Mouse (Mus musculus) right cerebral cortex, postnatal 36 days (tissue): ENCODE measurements at regions not wholly inside any gene's neighbourhood (a gene's known extent, or its start where the extent isn't known, plus 50 kb on each side); places are given as distances from the start of the nearest gene placed in this dataset.

Source experiments
- DNase-seq, 2 experiments: peaks; one replicate each; pipeline ENCODE4 v3.0.0; 2022; ENCODE audit warnings: low spot score in 2 of 2, mixed read lengths in 1 of 2

DNA sequence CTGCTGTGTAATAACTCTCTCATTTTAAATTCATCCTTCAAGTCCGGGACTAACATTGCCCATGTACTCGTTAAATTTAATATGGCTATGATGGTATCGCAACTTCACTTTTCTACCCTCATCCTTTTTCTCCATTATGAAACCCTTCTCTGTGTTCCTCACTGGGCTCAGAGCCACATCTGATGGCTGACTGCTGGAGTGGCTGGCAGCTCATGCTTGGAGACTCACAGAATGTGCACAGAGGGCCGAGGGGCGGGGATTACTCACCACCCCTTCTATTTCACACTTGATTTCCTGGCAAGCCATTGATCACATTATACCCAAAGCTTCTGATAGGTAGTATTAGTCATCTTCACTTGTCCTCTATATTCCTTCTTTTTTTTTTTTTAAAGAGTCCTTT, 81.1 kb upstream of the Vwde start:
- DNase-seq = no peak

DNA sequence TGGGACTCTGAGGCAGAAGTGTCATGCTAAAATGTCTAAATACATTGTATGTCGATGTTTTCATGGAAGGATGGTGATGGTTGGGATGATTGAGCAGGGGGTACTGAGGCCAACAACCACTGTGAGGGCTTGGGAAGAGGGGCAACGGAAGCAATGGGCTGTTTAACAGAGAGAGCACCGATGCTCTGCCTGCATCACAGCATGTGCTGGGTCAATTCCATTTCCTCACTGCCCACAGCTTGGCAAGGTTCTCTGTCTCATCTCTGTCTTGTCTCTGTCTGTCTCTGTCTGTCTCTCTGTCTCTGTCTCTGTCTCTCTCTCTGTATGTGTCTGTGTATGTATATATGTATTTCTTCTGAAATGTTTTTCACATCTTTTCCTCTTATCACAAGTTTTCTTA, 73.4 kb upstream of the Vwde start:
- DNase-seq = no peak

DNA sequence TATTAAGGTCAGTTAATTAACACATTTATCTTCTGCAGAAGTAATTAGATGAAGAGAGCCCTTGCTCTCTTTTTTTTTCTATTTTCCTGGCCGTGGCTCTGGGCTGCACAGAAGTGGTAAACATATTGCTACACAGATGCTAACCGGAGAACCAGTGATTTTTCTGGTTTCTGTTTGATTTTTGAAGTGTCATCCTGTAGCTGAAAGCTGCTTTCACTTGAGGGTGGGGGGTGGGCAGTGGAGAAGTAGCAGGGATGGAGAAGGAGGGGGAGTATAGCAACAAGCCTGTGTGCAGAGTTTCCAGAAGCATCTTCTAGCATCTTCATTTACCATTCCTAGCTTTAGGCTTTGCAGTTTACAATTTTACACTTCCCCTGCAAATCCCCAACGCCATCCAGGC, 72.3 kb upstream of the Vwde start:
- DNase-seq = peak in 1 of 2 experiments; percentile 36

DNA sequence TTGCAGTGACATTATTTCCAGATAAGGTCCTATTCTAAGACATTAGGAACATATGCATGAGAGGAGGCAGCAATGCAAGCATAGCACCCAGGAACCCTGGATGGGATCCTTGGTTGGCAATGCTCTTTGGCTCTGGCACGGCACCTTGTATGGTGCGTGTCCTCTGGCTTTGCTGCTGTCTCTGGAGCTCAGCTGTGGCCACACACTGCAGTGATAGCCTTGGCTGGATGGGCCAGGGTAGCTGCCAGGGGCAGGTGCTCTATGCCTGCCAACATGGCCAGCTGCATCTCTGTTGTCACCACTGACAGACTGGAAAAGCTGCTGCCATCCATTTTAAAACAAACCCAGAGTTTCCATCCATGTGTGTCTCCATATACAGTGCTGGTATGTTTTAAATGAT, 71.3 kb upstream of the Vwde start:
- no peak for DNase-seq

DNA sequence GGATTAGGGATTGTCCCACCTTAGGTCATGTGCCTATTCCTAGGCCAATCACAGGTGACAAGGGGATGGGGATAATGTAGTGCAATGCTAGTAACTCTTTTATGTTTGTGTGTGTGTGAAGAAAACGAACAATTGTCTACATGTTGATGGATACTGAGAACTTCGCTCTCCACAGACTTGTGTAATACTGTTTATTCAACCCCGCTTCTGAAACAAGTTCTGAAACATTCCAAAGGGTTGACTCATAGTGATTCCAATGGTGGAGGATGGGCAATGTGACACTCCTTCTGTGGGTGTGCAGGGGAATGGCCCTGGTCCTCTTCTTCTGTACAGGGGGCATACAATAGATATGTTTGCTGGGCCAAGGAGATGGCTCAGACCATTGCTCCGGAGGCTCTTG, 69.6 kb upstream of the Vwde start:
- DNase-seq = no peak

DNA sequence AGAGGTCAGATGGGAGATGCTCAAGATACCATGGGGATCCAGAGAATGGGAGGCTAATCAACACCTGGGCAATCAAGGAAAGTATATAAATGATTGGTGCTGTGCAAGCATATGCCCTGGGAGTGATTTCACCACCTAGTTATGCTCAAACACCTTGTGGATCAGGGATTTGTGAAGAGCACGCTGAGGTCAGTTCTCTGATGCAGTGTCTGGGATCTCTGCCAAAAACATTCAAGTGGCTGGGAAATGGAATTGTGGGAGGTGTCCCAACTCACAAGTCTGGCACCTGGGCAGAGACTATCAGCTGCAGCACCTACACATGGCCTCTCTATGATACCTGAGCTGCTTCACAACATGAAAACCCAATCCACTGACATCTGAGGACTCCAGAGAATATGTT, 63.7 kb upstream of the Vwde start:
- DNase-seq = no peak

DNA sequence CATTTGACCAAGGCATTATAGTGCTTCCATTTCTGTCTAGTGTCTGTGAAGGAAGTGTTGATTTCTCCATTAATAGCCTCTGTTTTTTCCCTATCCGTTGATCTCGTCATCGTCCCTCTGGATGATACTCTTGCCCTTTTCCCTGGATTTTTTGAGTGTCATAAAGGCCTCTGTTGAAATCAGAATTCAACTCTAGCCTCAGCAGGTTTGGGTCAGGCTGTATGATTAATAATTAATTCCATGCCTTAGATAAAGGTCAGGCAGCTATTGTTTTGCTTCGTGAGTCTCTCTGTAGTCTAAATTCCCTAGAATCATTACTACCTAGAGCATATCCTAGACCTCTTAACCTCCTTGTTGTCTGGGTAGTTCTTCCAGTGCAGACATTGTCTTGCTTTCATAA, 63.0 kb upstream of the Vwde start:
- no peak for DNase-seq

DNA sequence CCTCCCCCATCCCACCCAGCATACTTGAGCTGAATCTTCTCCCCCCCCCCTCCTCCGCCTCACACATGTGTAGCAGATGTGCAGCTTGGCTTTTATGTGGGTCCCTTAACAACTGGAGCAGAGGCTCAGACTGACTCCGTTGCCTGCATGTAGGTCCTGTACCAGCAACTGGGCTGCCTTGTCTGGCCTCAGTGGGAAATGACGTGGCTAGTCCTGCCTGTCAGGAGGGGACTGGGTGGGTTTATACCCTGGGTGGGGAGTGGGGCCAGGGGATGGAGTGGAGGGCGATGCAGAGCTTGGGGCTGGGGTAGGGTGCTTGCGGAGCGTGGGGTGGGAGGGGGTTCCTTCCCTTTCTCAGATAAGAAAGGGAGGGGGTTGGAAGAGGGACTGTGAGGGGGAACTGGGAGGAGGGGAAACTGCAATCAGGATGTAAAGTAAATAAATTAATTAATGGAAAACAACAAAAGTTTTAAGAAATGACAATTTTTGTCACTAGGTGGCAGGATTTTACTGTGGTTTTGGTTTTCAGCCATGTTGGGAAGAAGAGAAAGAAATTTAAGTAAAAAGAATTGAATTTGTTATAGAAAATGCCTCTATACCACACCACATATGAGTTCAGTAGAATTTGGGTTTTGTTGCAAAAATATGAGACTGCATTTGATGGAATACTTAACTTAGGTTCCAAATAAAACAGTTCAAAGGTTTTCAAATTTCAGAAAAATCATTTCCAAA, 61.9 kb upstream of the Vwde start:
- no peak for DNase-seq

DNA sequence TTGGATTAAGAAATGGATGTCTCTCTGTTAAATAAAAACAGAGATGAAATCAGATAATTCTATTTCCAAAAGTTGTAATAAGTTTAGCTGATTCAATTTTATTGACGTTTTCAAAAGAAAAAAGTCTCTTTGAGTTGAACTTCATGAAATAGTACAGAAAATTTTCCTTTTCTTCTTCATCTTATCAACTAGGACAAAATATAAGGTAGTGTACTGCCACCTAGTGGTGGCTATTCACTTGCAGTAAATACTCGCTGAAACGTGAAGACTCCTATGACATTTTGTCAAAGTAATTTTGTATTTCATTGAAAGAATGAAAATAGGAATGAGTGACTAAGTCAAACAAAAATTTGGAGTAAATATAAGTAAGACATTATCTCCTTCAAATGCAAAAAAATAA, 56.1 kb upstream of the Vwde start:
- no peak for DNase-seq
